Mouse (Mus musculus) frontal cortex, postnatal 36 days (tissue): ENCODE data around the gene Prr11.
"Not testable (repeated sequence)": the region's sequence is repeated elsewhere in the genome, so short reads cannot be mapped to it uniquely, and the experiment has no call there.

ENCODE experiments used
- DNase-seq, 2 experiments: peaks; one replicate each; pipeline ENCODE4 v3.0.0; 2022; ENCODE audit warnings: low spot score in 2 of 2

Gene Prr11

DNA sequence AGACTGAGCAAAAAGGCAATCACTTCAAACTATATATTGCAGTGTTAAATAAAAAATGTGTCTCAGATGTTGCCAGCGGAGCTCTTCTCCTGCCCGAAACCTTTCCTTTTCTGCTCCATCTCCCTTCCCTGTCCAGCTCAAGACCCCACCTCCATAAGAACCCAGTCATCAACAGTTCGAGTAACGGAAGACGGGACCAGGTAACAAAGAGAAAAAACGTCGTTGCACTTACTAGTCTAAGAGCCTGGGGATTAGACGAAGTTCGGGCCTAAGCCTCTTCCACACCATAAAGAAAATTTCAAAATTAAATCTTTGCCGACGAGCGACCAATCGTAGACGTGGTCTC lies at the start of gene Prr11:
Gene Prr11, minus strand, starts transcription at position 300 of the 346 bp plus-strand sequence.
- DNase-seq = no peak

DNA sequence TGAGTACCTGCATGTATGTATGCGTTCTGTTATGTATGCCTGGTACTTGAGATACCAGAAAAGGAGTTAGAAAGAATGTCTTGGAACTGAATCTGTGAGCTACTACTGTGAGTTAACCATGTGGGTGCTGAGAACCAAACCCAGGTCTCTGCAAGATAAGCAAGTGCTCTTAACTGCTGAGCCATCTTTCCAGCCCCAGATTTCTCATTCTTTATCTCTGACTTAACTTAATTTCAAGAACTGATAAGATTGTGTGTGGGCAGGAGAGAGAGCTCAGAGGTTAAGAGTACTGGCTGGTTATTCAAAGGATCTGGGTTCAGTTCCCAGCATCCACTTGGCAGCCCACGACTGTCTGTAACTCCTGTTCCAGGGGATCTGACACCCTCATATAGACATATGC lies 49.5 kb upstream of the Prr11 start:
- no peak for DNase-seq

DNA sequence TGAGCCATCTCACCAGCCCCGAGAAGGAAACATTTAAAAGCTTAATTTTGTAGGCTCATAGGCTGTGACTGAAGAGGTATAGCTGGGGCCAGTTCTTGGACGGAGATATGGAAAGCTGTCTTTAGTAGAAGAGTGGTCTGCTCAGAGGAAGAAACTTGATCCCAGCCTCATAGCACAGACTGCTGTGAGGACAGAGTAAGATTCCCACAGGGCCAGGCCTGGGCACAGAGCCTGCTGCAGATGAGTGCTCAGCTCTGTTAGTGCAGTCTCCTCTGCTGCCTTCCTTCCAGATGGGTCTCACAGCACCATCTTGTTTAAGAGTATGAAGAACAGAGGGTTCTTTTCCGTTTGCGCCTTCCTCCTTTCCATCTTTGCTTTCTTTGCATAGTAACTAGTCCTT lies 27.7 kb upstream of the Prr11 start:
- no peak for DNase-seq

DNA sequence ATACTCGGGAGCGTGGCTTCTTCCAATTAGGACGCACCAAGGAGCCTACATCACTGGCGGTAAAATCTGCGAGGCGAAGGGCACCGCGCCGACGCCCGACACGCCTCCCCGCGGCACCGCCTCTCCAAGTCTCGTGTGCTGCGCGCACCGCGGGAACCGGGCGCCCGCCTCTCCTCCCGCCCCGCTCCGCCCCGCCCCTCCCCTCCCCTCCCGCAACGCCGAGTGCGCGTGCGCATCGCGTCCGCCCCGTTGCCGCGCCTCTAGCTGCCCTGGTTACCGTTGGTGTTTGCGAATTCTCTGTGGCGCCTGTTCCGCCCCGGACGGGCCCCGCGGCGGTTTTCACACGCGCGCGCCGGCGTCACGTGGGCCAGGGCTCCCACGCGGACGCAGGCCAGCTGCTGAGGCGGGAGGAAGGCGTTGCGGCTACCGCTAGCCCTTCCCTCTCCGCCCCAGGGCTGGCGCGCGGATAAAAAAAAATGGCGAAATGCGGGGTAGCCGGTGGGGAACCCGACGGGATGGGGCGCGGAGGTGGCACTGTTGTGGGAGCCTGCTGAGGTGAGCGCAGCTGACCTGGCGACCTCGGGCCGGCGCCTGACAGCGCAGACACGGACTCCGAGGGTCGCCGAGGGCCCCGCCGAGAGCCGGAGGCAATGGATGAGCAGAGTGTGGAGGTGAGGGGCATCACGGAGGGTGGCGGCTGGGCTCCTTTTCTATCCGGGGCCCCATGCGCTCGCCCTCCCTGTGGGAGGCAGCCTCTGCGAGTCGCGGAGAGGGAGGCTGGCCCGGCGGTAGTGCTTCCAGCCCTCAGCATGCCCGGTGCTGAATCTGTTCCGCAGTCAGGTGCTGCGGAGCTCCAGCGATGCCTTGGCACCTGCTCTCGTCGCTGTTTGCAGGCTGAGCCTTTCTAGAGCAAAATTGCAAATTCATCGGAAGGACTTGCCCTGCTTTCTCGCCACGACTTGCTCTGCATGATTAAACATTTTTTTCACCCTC lies 18.6 kb upstream of the Prr11 start, which contains the start of gene Trim37:
Gene Trim37, plus strand, starts transcription at position 254 of the 993 bp plus-strand sequence.
- DNase-seq = peak; percentile 87 to 92

DNA sequence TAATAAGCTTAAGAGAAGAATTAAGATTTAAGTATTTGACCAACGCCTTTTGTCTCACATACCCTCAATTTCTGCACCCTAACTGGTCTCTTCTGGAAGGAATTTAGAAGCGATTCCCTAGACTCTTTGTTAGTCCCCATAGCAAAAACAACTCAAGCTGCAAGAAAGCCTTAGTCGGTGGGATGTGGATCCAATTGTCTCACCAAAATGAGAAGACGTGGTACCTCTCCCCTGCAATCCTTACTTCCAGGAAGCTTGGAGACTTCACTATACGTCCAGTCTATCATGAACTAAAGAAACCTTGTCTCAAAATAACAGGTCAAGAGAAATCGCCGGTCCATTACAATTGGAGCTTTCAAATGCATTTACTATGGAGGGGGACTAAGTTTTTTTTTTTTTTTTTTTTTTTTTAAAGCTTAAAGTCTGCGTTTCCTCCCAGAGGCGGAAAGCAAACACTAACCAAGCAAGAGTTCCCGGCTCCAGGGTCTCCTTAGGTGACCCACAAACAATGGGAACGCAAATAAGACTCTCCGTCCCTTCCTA lies 17.8 kb upstream of the Prr11 start:
- DNase-seq = no peak

DNA sequence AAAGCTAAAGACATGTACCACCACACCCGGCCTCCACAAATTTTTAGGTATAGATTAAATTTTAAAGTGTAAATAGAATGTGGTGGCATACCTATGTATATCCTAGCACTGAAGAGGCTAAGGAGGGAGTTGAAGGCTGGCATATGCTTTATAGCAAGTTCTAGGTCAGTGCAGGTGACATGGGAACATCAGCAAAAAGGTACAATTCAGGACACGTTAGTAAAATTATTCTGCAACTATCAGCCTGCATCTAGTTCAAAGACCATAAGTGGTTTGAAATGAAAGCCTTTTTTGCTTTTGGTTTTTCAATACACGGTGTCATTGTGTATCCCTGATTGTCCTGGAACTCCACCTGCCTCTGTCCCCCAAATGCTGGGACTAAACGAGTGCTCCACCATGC lies 17.1 kb upstream of the Prr11 start:
- no peak for DNase-seq

DNA sequence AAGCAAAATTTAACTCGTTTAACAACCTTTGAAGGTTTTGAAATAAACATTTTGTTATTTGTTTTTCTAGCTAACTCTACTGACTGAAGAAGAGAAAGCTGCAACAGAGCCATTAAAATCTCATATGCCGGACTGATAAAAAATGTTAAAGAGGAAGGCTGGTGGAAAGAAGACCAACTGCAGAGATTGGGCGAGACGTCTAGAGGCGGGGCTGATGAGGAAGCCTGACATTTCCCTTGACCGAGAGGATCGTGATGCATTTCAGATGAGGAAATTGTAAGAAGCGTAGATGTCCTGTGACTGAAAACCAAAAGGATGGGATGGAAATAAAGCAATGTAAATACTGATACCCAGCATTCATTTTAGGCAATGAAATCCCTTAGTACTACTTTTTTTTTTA lies 13.4 kb upstream of the Prr11 start:
- no peak for DNase-seq

DNA sequence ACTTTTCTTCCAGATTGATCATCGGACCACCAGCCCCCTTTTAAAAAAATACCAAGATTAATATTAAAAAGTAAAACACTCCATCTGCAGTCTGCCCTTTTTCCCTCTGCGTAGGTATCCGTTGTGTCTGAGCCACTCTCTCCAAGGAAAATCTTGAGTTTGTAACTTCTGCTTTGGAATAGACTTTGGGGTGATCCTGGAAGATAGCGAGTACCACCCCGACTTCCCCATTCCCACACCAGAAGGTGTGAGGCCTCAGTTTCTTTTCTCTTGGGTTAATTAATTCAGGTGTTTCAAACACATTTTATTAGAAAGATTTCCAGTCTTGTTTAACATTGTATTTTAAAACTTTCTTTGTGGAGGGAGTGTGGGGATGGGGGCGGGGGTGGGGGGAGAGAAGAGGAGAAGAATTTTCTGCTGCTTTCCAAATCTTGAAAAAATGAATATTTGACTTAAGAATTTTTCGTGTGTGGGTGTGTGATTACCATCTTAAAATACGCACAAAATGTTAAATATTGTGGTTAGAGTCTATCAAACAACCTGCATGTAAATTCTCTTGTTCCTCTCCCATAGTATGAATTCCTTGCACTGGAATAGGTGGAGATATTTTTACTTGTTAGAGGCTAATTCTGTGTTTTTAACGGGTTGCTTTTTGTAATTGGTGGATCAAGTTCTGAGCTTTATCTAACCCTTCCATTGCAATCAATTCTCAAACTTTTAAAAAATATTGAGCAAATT lies 1.8 kb upstream of the Prr11 start:
- no peak for DNase-seq

DNA sequence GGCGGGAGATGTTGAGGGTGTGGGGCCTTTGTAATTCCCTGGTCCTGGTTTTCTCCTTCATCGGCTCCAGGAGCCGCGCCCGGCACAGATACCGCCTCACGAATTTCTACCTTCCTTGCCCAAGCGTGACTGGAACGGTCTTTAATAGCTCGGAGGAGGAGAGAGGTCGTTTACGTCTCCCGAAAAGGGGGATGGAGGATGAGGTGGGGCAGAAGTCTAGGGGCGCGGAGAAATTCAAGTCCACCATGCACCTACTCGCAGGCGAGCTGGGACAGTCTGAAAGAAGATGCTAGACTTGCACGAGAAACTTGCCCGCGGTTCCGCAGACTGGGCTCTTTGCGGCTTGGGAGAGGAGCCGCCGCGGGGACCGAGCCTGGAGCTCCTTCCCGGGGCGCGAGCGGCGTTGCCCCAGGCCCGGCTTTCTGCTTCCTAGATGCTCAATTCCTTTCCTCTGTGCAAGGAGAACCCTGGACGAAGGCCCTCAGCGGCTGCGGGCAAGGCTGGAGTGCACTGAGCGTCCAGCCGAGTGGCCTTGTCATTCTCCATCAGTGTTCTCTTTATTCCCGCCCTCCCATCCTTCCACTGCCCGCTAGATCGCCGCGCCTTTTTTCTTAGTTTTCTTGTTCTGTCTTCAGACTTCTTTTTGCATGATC lies 1.1 kb upstream of the Prr11 start:
- DNase-seq = no peak

DNA sequence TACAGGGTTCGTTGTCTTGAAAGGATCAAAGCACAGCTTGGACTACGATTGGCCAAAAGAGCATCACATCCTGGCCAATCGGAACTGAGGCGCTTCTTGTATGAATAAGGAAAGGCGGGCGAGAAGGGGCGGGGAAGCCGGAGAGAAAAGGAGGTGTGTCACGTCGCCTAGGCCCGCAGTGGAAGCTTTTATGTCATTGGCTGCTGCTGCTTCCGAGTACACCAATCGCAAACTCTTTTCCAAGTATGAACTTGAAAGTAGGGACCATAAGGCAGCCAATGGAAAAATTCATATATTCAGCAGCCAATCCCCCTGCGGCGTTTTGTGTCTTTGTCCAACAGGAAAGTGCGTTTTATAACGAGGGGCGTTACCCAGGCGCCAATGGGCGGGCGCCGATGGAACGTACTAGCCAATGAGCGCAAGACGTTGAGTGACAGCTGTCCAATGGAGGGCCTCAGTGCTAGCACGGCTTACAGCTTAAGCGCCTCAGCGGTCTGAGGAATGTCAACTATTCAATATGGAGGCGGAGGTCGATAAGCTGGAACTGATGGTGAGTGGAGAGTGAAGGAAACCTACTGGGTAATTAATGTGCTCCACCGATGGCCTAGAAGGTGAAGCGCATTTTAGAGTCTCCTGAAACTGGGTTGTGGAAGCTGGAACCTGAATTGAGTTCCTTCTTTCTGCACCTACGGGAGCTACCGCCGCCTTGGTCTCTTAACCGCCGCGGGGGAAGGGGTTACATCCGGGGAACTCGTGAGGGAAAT lies 429 bp upstream of the Prr11 start, which contains the start of gene Ska2:
Gene Ska2, plus strand, starts transcription at position 480 of the 764 bp plus-strand sequence.
- peak; percentile 95 to 99 for DNase-seq

DNA sequence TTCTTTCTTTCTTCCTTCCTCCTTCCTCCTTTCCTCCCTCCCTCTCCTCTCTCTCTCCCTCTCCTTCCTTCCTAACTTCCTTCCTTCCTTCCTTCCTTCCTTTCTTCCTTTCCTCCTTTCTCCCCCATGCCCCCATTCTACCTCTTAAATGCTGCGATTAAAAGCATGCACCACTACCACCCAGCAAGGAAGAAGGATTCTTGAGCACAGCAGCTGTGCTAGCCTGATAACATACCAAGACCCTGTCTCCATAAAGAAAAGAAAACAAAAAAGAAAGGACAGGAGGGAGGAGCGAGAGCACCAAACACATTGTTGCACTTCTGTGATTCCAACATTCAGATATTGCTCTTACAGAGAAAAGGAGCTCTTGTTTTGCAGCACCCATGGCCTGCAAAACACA lies 21.4 kb downstream of the Prr11 start:
- no peak for DNase-seq

DNA sequence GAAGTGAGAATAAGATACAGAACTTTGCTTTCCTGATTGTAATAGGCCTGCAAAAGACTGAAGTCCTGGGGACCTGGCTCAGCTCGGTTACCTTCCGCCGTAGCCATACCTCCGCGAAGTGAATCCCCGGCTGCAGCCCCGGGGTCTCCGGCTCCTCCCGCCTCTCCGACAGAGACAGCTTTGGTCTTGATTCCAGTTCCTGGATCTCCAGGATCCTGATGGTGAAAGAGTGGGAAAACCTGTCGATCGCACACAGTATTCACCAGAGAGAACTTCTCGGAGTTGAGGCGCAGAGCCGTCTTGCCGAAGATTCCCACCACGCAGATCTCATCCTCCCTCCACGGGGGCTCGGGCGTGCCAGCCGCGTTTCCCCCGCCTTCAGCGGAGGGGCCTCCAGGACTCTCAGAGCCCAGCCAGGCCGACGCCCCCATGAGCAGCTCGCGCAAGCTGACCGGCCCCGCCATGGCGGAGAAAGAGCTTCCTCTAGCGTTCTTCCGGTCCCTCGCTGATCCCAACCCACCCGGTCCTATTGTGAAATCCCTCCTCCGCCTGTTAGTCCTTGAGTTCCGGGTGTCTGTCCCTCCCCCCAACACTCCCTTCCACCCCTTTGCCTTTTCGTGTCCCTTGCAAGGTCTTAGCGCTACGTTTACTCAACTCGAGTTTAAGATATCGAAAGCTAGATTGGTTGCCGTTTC lies 22.1 kb downstream of the Prr11 start, which contains the start of gene Smg8:
Gene Smg8, minus strand, starts transcription at position 485 of the 695 bp plus-strand sequence.
- DNase-seq = peak; percentile 80 to 81

DNA sequence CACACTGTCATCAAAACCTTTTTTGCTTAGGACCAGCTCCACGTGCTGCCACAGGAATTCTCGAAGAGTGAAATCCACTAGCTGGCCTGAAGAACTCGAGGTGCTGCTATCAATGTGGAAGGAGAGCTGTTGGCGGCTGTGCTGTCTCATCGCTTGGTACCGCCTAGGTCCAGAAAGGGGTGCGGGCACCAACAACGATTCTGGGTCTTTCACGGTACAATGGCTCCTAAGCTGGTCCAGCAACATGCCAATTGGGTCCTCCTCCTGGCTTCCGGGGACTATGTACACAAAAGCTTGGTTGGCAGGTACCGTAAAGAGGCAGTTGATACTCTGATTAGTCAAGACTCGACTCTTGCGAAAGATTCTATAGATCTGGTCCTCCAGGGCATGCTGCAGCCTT lies 23.0 kb downstream of the Prr11 start:
- no peak for DNase-seq

DNA sequence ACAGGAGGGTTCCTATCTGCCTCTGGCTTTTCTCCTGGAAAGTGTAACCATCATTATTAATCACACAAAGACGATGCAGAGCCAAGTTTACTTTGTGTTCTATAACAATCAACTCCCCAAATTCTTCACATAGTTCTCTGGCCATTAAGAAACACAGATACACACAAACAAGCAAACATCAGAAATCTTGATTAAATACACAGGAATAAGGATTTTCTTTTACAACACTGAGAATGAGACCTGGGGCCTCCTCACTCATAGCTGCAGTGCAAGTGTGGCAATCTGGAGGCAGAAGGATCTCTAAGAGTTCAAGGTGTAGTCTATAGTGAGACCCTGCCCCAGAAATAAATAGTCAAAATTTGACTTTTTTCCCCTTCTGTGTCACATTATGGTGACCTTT lies 24.8 kb downstream of the Prr11 start:
- no peak for DNase-seq

DNA sequence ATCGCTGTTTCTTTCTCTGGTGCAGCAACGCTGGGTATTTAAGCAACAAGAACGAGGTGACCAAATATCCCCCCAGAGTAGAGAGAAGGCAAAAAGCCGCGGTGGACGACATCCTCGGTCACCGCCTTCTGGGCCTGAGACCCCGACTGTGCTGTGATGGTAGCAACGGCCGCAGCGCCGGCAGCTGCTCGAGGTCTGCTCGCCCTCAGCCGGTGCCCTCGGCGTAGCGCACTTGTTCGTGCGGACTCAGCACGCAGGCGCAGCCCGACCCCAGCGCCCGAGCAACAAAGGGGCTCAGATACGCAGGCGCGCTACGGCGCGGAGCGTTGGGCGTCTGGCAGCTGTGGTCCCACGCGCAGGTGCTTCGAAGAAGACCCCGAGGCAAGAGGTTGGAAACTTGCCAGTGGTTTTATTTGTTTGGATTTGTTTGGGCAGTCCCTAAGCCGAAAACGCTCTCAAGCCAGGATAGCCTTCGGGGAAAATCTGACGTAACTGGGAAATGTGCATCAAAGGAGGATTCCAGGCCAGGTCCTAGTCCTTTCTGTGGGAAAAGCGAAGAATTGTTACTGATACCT lies 34.6 kb downstream of the Prr11 start, which contains the start of gene Gdpd1:
Gene Gdpd1, minus strand, starts transcription at position 197 of the 575 bp plus-strand sequence.
- peak; percentile 89 to 91 for DNase-seq

DNA sequence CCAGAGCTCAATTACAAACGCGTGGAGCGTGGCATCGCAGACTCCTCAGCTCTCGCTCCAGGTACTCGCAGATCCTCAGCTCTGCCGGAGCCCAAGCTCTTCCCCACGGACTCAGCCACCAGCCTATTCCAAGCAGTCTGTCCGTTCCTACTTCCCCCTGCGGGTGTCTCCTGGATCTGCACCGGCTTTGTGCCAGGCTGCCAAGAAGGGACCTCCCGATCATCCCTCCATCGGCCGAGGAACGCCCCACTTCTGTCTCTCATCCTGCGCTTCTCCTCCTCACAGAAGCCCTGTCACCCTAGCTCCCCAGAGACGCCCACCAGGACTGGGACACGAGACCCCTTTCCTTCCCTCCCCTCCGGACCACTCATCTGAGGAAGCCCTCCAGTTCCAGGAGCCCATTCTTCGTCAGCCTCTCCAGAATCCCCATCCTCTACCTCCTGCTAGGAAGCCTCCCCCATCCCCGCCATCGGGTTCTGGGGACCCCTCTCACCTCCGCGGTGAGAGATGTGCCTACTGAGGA lies 35.1 kb downstream of the Prr11 start:
- peak; percentile 79 to 80 for DNase-seq

DNA sequence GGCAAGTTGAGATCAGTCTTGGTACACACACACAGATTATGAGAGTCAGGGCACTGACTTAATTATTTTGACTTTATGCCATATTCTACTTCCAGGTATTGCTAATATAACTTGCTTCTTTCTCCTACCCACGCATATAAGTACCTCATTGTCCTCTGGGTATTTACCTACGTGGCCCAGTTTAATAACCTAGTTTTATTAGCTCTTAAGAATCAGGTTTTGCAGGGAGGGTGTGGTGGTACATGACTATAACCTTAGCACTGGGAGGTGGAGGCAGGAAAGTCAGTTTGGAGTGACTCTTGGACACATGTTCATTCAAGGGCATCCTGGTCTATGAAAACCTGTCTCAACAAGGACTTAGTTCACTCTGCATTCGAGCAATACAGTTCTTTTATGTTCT lies 46.4 kb downstream of the Prr11 start:
- DNase-seq = no peak

DNA sequence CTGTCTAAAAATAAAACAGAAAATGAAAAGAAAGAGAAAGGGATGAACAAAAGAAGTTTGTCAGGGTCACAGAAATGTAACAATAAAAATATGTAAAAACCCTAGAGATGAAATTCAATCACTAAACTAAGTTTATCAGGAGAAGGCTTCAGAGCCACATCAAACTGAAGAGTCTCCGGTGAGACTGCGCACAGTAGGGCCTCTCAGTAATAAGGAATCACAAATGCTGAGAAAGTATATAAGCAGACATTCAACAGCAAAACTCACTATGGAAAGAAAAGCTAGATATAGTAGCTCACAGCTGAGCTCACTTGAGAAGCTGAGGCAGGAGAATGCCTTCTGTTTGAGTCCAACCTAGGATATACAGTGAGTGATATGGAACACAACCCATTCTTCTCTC lies 48.1 kb downstream of the Prr11 start:
- DNase-seq = no peak

DNA sequence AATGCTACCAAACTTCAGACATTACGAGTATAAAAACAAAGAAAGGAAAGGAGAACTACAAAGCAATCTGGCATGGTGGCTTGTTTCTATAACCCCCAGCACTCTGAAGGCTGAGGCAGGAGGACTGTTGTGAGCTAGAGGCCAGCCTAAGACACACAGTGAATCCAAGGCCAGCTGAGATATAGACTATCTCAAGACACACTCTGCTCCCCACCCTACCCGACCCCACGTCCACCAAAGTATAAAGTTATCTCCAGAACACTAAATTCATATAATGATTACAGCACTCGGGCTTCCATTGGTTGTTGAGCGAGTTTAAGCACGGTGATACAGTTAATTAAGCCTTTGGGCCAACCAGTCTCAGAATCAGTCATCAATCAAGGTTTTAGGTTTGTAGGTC lies 52.2 kb downstream of the Prr11 start:
- DNase-seq = no peak

DNA sequence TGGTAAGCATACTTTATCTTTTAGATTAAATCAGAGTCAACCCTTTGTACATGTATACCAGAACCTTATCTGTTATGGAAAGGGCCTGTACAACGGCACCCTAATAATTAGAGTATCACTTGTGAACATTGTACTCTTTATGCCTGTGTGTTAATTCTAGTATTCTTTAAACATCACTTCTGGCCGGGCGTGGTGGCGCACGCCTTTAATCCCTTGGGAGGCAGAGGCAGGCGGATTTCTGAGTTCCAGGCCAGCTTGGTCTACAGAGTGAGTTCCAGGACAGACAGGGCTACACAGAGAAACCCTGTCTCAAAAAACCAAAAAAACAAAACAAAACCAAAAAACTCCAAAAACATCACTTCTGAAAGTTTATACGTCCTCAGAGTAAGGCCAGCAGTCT lies 59.6 kb downstream of the Prr11 start:
- DNase-seq = not testable (repeated sequence)
